Mouse (Mus musculus): ENCODE measurements around the gene Cfi. TPM values are rescaled to one million over a fixed set of nuclear protein-coding genes. Genes with fewer than 3 reads are reported as not detected.

The Cfi gene
- polyA plus RNA-seq, 1 experiment from 2014 or later: 0.33 TPM

DNA sequence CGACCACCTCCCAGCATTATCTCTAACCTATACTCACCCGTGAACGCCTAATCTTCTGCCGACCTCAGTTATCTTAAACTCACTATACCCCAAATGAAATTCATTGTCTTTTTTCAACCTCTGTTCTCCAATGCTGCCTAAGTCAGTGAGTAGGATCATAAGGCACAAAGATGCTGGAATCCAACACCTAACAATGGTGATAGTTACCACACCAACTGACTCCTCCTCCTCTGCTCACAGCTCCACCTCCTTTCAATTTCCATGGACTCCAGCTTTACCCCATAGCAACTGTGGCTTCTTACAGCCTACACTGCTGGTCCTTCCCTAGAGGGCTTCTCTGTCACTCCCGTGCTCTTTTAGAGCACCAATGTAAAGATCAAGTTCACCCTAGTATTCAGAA, 8.0 kb upstream of the Cfi start:
- Histone ChIP-seq H3K9me3 (no peaks in the 10 kb centered on the region), H3K4me3 (no peak overlapping the region), H3K27me3 (ENCODE audit: insufficient read depth, poor library complexity, severe bottlenecking) (no peaks in the 10 kb centered on the region), H3K36me3 (peaks cover 60% of the 10 kb centered on the region), H3K4me1 (replicated peaks) (peaks cover 13% of the 10 kb centered on the region), H3K27ac (no peak overlapping the region)
- WGBS: 96% methylated on average over 5 of the region's 5 CpGs
- DNase-seq (ENCODE audit: low spot score): no peak

DNA sequence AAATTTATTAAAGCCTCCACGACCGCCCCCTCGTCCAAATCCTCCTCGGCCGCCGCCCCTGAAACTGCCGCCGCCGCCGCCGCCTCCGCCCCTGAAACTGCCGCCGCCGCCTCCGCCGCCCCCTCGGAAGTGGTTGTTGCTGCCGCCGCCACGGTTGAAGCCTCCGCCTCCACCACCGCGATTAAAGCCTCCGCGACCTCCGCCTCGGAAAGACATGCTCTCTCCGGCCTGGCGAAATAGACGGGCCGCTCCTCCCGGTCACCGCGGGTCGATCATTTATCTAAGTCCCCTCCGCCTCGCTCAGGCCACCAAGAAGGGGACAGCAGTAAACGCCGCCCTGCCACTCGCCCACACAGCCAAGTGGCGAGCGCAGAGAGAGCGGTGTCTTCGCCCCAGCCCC, 5.1 kb upstream of the Cfi start:
- peaks cover 30% of the 10 kb centered on the region for H3K36me3 ChIP-seq
- peaks cover 15% of the 10 kb centered on the region for H3K4me1 ChIP-seq (replicated peaks)
- H3K9me3 ChIP-seq: no peaks in the 10 kb centered on the region
- no peak for DNase-seq (ENCODE audit: low spot score)
- under 1% methylated on average over 45 of the region's 45 CpGs for WGBS
- peak overlapping the region; percentile 97 for H3K27ac ChIP-seq
- no peaks in the 10 kb centered on the region for H3K27me3 ChIP-seq (ENCODE audit: insufficient read depth, poor library complexity, severe bottlenecking)
- peak overlapping the region; percentile 96 for H3K4me3 ChIP-seq

GRCm38 (mm10) chr3:129831035-129831568, 4.6 kb upstream of the Cfi start, which contains the start of gene Gar1:
Gene Gar1 (minus strand): TSS chr3:129831396.
- WGBS: under 1% methylated on average over 60 of the region's 60 CpGs
- H3K27me3 ChIP-seq (ENCODE audit: insufficient read depth, poor library complexity, severe bottlenecking): no peaks in the 10 kb centered on the region
- H3K36me3 ChIP-seq: peaks cover 26% of the 10 kb centered on the region
- peak; percentile 95 for DNase-seq (ENCODE audit: low spot score)
- peaks cover 20% of the 10 kb centered on the region for H3K4me1 ChIP-seq (replicated peaks)
- H3K27ac ChIP-seq: peak within 1 kb of the TSS; percentile 97
- H3K9me3 ChIP-seq: no peaks in the 10 kb centered on the region
- H3K4me3 ChIP-seq: peak within 1 kb of the TSS; percentile 96

DNA sequence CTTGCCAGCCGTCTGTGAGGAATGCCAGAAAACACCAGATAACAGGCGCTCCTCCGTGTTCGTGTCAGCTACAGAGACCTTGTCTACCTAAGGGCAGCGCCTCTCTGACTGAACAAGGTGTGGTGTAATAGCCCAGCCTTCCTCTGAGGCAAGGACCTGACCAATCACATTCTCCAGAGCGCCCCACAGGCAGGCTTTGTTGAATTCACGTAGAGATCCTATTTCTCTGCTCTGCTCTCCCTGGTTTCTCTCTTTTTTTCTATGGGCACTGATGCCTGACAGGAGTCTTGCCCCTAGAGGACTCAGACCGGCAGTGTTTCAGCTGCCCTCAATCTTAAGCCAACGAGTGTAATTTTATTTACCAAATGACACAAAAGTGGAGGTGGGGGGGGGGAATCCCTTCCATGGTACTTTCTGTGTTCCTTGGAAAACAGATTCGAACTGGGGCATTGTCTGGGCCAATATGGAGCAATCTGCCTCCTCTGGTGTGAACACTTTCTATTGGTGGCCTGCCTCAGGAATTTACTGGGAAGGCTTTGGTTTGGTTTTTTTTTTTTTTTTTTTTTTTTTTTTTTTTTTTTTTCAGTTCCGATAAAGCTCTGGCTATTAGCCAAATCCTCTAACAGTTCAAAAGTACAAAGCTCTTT, 490 bp downstream of the Cfi start:
- Histone ChIP-seq H3K9me3 (no peaks in the 10 kb centered on the region), H3K36me3 (no peaks in the 10 kb centered on the region), H3K27ac (peak overlapping the region; percentile 59), H3K27me3 (ENCODE audit: insufficient read depth, poor library complexity, severe bottlenecking) (no peaks in the 10 kb centered on the region), H3K4me1 (replicated peaks) (peaks cover 11% of the 10 kb centered on the region; the same call in 1 of the 2 replicates), H3K4me3 (peak overlapping the region; percentile 16; the same call in 1 of the 2 replicates)
- DNase-seq (ENCODE audit: low spot score): peak; percentile 27
- WGBS: 17% methylated on average over 11 of the region's 11 CpGs

GRCm38 (mm10) chr3:129836965-129837364, 1.3 kb downstream of the Cfi start:
- H3K27me3 ChIP-seq (ENCODE audit: insufficient read depth, poor library complexity, severe bottlenecking): no peaks in the 10 kb centered on the region
- H3K9me3 ChIP-seq: no peaks in the 10 kb centered on the region
- peaks cover 11% of the 10 kb centered on the region; the same call in 1 of the 2 replicates for H3K4me1 ChIP-seq (replicated peaks)
- H3K4me3 ChIP-seq: no peak overlapping the region
- no peak for DNase-seq (ENCODE audit: low spot score)
- WGBS: 92% methylated on average over 6 of the region's 6 CpGs
- no peaks in the 10 kb centered on the region for H3K36me3 ChIP-seq
- H3K27ac ChIP-seq: no peak overlapping the region

GRCm38 (mm10) chr3:129838017-129838416, 2.3 kb downstream of the Cfi start:
- 46% methylated on average over 7 of the region's 7 CpGs for WGBS
- Histone ChIP-seq H3K4me3 (no peak overlapping the region), H3K27ac (no peak overlapping the region), H3K27me3 (ENCODE audit: insufficient read depth, poor library complexity, severe bottlenecking) (no peaks in the 10 kb centered on the region), H3K36me3 (no peaks in the 10 kb centered on the region), H3K4me1 (replicated peaks) (peaks cover 11% of the 10 kb centered on the region; the same call in 1 of the 2 replicates), H3K9me3 (no peaks in the 10 kb centered on the region)
- no peak for DNase-seq (ENCODE audit: low spot score)

GRCm38 (mm10) chr3:129845868-129846267, 10.2 kb downstream of the Cfi start:
- no peaks in the 10 kb centered on the region for H3K27me3 ChIP-seq (ENCODE audit: insufficient read depth, poor library complexity, severe bottlenecking)
- H3K9me3 ChIP-seq: no peaks in the 10 kb centered on the region
- DNase-seq (ENCODE audit: low spot score): no peak
- no peaks in the 10 kb centered on the region for H3K4me1 ChIP-seq (replicated peaks)
- no peak overlapping the region for H3K27ac ChIP-seq
- 87% methylated on average over 2 of the region's 2 CpGs for WGBS
- no peak overlapping the region for H3K4me3 ChIP-seq
- no peaks in the 10 kb centered on the region for H3K36me3 ChIP-seq

DNA sequence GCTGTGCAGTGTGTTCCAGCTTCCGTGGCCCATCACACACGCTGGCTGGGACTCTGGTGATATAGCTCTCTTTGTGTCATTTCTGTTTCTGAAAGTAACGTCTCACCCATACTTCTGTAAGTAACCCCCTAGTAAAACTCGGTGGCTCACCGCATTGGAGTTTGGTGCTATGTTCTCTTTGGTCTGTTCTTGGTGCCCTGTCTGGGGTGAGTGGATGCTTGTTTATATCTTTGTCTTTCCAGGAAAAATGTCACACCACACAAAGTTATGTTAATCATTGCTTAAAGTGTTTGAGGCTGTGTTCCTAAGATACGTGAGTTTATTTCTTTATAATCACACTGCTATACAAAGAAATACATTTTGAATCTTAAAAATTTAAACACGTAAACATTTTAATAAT, 11.2 kb downstream of the Cfi start:
- Histone ChIP-seq H3K9me3 (no peaks in the 10 kb centered on the region), H3K36me3 (no peaks in the 10 kb centered on the region), H3K27me3 (ENCODE audit: insufficient read depth, poor library complexity, severe bottlenecking) (no peaks in the 10 kb centered on the region), H3K4me1 (replicated peaks) (no peaks in the 10 kb centered on the region), H3K4me3 (no peak overlapping the region), H3K27ac (no peak overlapping the region)
- WGBS: 86% methylated on average over 7 of the region's 7 CpGs
- DNase-seq (ENCODE audit: low spot score): no peak

DNA sequence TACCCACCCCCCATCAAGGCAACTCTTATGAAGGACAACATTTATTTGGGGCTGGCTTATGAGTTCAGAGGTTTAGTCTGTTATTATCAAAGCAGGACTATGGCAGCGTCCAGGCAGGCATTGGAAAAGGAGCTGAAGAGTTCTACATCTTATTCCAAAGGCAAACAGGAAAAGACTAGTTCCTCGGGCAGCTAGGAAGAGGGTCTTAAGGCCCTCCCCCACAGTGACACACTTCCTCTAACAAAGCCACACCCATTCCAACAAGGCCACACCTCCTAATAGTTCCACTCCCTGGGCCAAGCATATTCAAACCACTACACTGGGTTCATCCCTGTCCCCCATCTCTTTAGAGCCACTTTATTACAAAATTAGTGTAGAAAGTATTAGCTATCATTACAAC, 26.9 kb downstream of the Cfi start:
- Histone ChIP-seq H3K36me3 (no peaks in the 10 kb centered on the region), H3K9me3 (peaks cover 13% of the 10 kb centered on the region), H3K4me1 (replicated peaks) (no peaks in the 10 kb centered on the region), H3K27me3 (ENCODE audit: insufficient read depth, poor library complexity, severe bottlenecking) (no peaks in the 10 kb centered on the region), H3K4me3 (no peak overlapping the region), H3K27ac (no peak overlapping the region)
- 78% methylated on average over 2 of the region's 2 CpGs for WGBS
- no peak for DNase-seq (ENCODE audit: low spot score)

- WGBS: 49% methylated on average over 14 of the region's 14 CpGs
- no peaks in the 10 kb centered on the region for H3K27me3 ChIP-seq (ENCODE audit: insufficient read depth, poor library complexity, severe bottlenecking)
- no peaks in the 10 kb centered on the region for H3K4me1 ChIP-seq (replicated peaks)
- H3K36me3 ChIP-seq: no peaks in the 10 kb centered on the region
- H3K9me3 ChIP-seq: peaks cover 4% of the 10 kb centered on the region; the same call in 1 of the 2 replicates
- no peak overlapping the region for H3K27ac ChIP-seq
- H3K4me3 ChIP-seq: no peak overlapping the region
- DNase-seq (ENCODE audit: low spot score): peak; percentile 43
These were observed 28.0 kb downstream of the Cfi start for GRCm38 (mm10) chr3:129863698-129864097.

DNA sequence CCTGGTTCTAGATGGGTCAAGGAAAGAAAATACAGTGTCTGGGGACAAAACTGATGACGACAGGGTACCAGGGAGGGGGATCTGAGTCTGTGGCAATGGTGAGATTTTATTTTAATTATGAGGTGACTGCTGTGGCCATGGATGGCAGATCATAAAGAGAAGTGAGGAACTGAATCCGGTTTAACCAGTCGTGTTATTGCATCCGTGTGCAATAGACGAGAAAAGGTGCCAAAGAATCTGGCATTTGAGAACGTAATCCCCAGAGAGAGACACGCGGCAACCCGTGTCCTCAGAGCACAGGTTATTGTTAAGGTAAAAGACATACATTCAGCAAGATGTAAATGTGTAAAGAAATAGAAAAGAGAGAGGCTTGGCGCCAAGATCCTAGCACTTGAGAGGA, 41.6 kb downstream of the Cfi start:
- no peaks in the 10 kb centered on the region for H3K36me3 ChIP-seq
- H3K27ac ChIP-seq: no peak overlapping the region
- no peaks in the 10 kb centered on the region for H3K9me3 ChIP-seq
- no peak overlapping the region for H3K4me3 ChIP-seq
- no peak for DNase-seq (ENCODE audit: low spot score)
- WGBS: 93% methylated on average over 10 of the region's 10 CpGs
- H3K4me1 ChIP-seq (replicated peaks): peaks cover 15% of the 10 kb centered on the region
- no peaks in the 10 kb centered on the region; the same call in 1 of the 2 replicates for H3K27me3 ChIP-seq (ENCODE audit: insufficient read depth, poor library complexity, severe bottlenecking)

DNA sequence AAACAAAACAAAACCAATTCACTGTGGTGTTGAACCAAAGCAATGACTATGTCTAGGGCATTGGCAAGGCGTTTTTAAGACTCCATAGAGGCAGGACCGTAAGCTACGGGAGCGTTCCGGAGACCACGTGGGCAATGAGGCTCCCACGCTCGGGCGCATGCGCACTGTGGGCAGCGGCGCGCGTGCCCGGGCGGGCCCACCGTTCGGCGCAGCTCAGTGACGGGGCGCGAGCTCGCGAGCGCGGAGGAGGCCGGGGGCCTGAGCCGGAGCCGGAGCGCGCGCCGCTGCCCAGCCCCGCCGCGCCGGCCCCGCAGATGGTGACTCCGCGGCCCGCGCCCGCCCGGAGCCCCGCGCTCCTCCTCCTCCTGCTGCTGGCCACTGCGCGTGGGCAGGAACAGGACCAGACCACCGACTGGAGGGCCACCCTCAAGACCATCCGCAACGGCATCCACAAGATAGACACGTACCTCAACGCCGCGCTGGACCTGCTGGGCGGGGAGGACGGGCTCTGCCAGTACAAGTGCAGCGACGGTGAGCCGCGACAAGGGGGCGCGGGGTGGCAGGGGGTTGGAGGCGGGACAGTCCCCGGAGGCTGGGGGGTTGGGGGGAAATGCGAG, 42.8 kb downstream of the Cfi start, which contains the start of gene Pla2g12a:
TSS of gene Pla2g12a (plus strand) at position 202 of the 617 bp plus-strand sequence.
- no peaks in the 10 kb centered on the region; the same call in 1 of the 2 replicates for H3K27me3 ChIP-seq (ENCODE audit: insufficient read depth, poor library complexity, severe bottlenecking)
- H3K9me3 ChIP-seq: no peaks in the 10 kb centered on the region
- WGBS: under 1% methylated on average over 66 of the region's 66 CpGs
- peak within 1 kb of the TSS; percentile 95 for H3K27ac ChIP-seq
- peak within 1 kb of the TSS; percentile 80 for H3K4me3 ChIP-seq
- DNase-seq (ENCODE audit: low spot score): peak; percentile 89
- H3K4me1 ChIP-seq (replicated peaks): peaks cover 15% of the 10 kb centered on the region
- H3K36me3 ChIP-seq: no peaks in the 10 kb centered on the region

GRCm38 (mm10) chr3:129879131-129879757, 43.6 kb downstream of the Cfi start:
- H3K4me3 ChIP-seq: peak overlapping the region; percentile 80
- WGBS: under 1% methylated on average over 24 of the region's 25 CpGs
- H3K9me3 ChIP-seq: no peaks in the 10 kb centered on the region
- DNase-seq (ENCODE audit: low spot score): peak; percentile 54
- peaks cover 15% of the 10 kb centered on the region for H3K4me1 ChIP-seq (replicated peaks)
- H3K36me3 ChIP-seq: no peaks in the 10 kb centered on the region
- peak overlapping the region; percentile 95 for H3K27ac ChIP-seq
- no peaks in the 10 kb centered on the region; the same call in 1 of the 2 replicates for H3K27me3 ChIP-seq (ENCODE audit: insufficient read depth, poor library complexity, severe bottlenecking)

Data from hindbrain, embryonic 10.5 days (tissue).